Mouse (Mus musculus): ENCODE results near the gene Gabpb1. TPM values are rescaled to one million over a fixed set of nuclear protein-coding genes. Genes with fewer than 3 reads are reported as not detected.

Gene Gabpb1
- polyA plus RNA-seq, 1 experiment from 2014 or later = 60.7 TPM

GRCm38 (mm10) chr2:126601918-126602600 lies 74.1 kb downstream of the Gabpb1 start:
- no peaks in the 10 kb centered on the region for H3K4me1 ChIP-seq (replicated peaks)
- no peaks in the 10 kb centered on the region for H3K36me3 ChIP-seq
- H3K9ac ChIP-seq (replicated peaks) = no peak overlapping the region
- 89% methylated on average over 14 of the region's 14 CpGs for WGBS
- H3K9me3 ChIP-seq = no peaks in the 10 kb centered on the region
- no peak overlapping the region for H3K27ac ChIP-seq
- no peak overlapping the region for H3K4me2 ChIP-seq (replicated peaks)
- H3K4me3 ChIP-seq (replicated peaks) = no peak overlapping the region
- H3K27me3 ChIP-seq = no peaks in the 10 kb centered on the region
- no peak for ATAC-seq

- 86% methylated on average over 14 of the region's 14 CpGs for WGBS
- no peaks in the 10 kb centered on the region for H3K4me1 ChIP-seq (replicated peaks)
Observed at GRCm38 (mm10) chr2:126600533-126600932, 75.6 kb downstream of the Gabpb1 start.

GRCm38 (mm10) chr2:126599005-126599404 lies 77.1 kb downstream of the Gabpb1 start:
- 18% methylated on average over 3 of the region's 3 CpGs for WGBS
- no peak for ATAC-seq
- Histone ChIP-seq H3K4me2 (replicated peaks) (no peak overlapping the region), H3K27me3 (0 out of 2 replicates have a peak, but pooled peaks cover 3% of the 10 kb centered on the region), H3K27ac (no peak overlapping the region), H3K9ac (replicated peaks) (no peak overlapping the region), H3K36me3 (no peaks in the 10 kb centered on the region), H3K4me1 (replicated peaks) (no peaks in the 10 kb centered on the region), H3K9me3 (no peaks in the 10 kb centered on the region), H3K4me3 (replicated peaks) (no peak overlapping the region)

More at GRCm38 (mm10) chr2:126600533-126600932, 75.6 kb downstream of the Gabpb1 start:
- Histone ChIP-seq H3K27ac (no peak overlapping the region), H3K4me2 (replicated peaks) (no peak overlapping the region), H3K36me3 (no peaks in the 10 kb centered on the region), H3K27me3 (no peaks in the 10 kb centered on the region), H3K9ac (replicated peaks) (no peak overlapping the region), H3K9me3 (no peaks in the 10 kb centered on the region), H3K4me3 (replicated peaks) (no peak overlapping the region)
- ATAC-seq = no peak

- Histone ChIP-seq H3K9me3 (no peaks in the 10 kb centered on the region), H3K36me3 (no peaks in the 10 kb centered on the region), H3K4me3 (replicated peaks) (no peak overlapping the region), H3K27me3 (0 out of 2 replicates have a peak, but pooled peaks cover 3% of the 10 kb centered on the region), H3K4me1 (replicated peaks) (no peaks in the 10 kb centered on the region), H3K9ac (replicated peaks) (no peak overlapping the region), H3K4me2 (replicated peaks) (no peak overlapping the region), H3K27ac (no peak overlapping the region)
- ATAC-seq = no peak
- WGBS = 55% methylated on average over 2 of the region's 2 CpGs
Observed at GRCm38 (mm10) chr2:126598359-126598758, 77.8 kb downstream of the Gabpb1 start.

GRCm38 (mm10) chr2:126597279-126598241 lies 78.6 kb downstream of the Gabpb1 start:
- 79% methylated on average over 20 of the region's 20 CpGs for WGBS

GRCm38 (mm10) chr2:126596347-126597072 lies 79.6 kb downstream of the Gabpb1 start:
- WGBS = 94% methylated on average over 7 of the region's 7 CpGs
- 0 out of 2 replicates have a peak, but pooled peaks cover 3% of the 10 kb centered on the region for H3K27me3 ChIP-seq
- H3K9me3 ChIP-seq = no peaks in the 10 kb centered on the region
- ATAC-seq = no peak
- H3K4me1 ChIP-seq (replicated peaks) = no peaks in the 10 kb centered on the region
- H3K4me3 ChIP-seq (replicated peaks) = no peak overlapping the region
- no peak overlapping the region for H3K9ac ChIP-seq (replicated peaks)
- H3K27ac ChIP-seq = no peak overlapping the region
- no peaks in the 10 kb centered on the region for H3K36me3 ChIP-seq
- no peak overlapping the region for H3K4me2 ChIP-seq (replicated peaks)

More at GRCm38 (mm10) chr2:126597279-126598241, 78.6 kb downstream of the Gabpb1 start:
- Histone ChIP-seq H3K27ac (no peak overlapping the region), H3K4me2 (replicated peaks) (no peak overlapping the region), H3K9me3 (no peaks in the 10 kb centered on the region), H3K4me1 (replicated peaks) (no peaks in the 10 kb centered on the region), H3K4me3 (replicated peaks) (no peak overlapping the region), H3K9ac (replicated peaks) (no peak overlapping the region), H3K27me3 (0 out of 2 replicates have a peak, but pooled peaks cover 3% of the 10 kb centered on the region), H3K36me3 (no peaks in the 10 kb centered on the region)
- no peak for ATAC-seq

- Histone ChIP-seq H3K4me2 (replicated peaks) (peak overlapping the region; percentile 52), H3K4me3 (replicated peaks) (peak overlapping the region; percentile 30), H3K9me3 (no peaks in the 10 kb centered on the region), H3K4me1 (replicated peaks) (no peaks in the 10 kb centered on the region), H3K9ac (replicated peaks) (peak overlapping the region; percentile 44; the same call in 1 of the 2 replicates), H3K27me3 (0 out of 2 replicates have a peak, but pooled peaks cover 3% of the 10 kb centered on the region), H3K36me3 (no peaks in the 10 kb centered on the region), H3K27ac (no peak overlapping the region)
- ATAC-seq = 0 out of 2 replicates have a peak, but pooled peaks have one; percentile 43
- 36% methylated on average over 26 of the region's 26 CpGs for WGBS
Observed at GRCm38 (mm10) chr2:126593831-126594610, 82.1 kb downstream of the Gabpb1 start.

- WGBS = 94% methylated on average over 4 of the region's 4 CpGs
- peaks cover 11% of the 10 kb centered on the region for H3K36me3 ChIP-seq
- H3K4me2 ChIP-seq (replicated peaks) = no peak overlapping the region
- no peaks in the 10 kb centered on the region for H3K9me3 ChIP-seq
- H3K4me1 ChIP-seq (replicated peaks) = no peaks in the 10 kb centered on the region
- no peak overlapping the region for H3K27ac ChIP-seq
- H3K9ac ChIP-seq (replicated peaks) = no peak overlapping the region
- no peak overlapping the region for H3K4me3 ChIP-seq (replicated peaks)
- H3K27me3 ChIP-seq = 0 out of 2 replicates have a peak, but pooled peaks cover 3% of the 10 kb centered on the region
- no peak for ATAC-seq
Observed at GRCm38 (mm10) chr2:126591304-126591703, 84.8 kb downstream of the Gabpb1 start.

GRCm38 (mm10) chr2:126587468-126587867 lies 88.7 kb downstream of the Gabpb1 start:
- Histone ChIP-seq H3K27ac (no peak overlapping the region), H3K36me3 (peaks cover 15% of the 10 kb centered on the region), H3K4me1 (replicated peaks) (no peaks in the 10 kb centered on the region), H3K9ac (replicated peaks) (no peak overlapping the region), H3K4me2 (replicated peaks) (no peak overlapping the region), H3K27me3 (no peaks in the 10 kb centered on the region), H3K9me3 (no peaks in the 10 kb centered on the region), H3K4me3 (replicated peaks) (no peak overlapping the region)
- no peak for ATAC-seq
- WGBS = 90% methylated on average over 3 of the region's 3 CpGs

GRCm38 (mm10) chr2:126584621-126585369 lies 91.3 kb downstream of the Gabpb1 start:
- no peaks in the 10 kb centered on the region for H3K4me1 ChIP-seq (replicated peaks)
- no peaks in the 10 kb centered on the region for H3K9me3 ChIP-seq
- H3K4me2 ChIP-seq (replicated peaks) = no peak overlapping the region
- H3K36me3 ChIP-seq = peaks cover 15% of the 10 kb centered on the region
- H3K4me3 ChIP-seq (replicated peaks) = no peak overlapping the region
- no peak overlapping the region for H3K9ac ChIP-seq (replicated peaks)
- no peaks in the 10 kb centered on the region for H3K27me3 ChIP-seq
- no peak for ATAC-seq
- H3K27ac ChIP-seq = no peak overlapping the region
- 85% methylated on average over 8 of the region's 8 CpGs for WGBS

Data from midbrain, embryonic 13.5 days (tissue).